ENCODE assay signal across 13 mouse cellular contexts in the genomic region with DNA sequence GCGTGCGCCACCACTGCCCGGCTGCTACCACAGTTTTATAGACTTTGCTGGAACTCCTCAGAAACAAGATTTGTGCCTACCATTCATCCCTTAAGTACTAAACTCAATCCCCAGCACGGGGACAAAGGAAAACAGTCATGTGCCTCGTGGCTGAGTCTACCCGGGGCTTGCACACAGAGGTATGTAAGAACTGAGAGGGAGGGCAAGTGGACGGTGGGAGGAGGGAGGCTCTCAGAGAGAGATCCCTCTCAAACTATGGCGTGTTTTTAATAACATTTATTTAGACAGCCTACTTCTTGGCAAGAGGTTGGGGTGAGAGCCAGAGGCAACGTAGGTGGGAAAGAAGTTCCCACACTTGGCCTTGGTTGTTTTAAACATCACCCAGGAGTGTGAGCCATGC.
"Had no signal": no experiment of that assay in that cellular context is flagged by ENCODE, and none has a peak within 500 bp of the region (broad histone marks: within the 10 kb centered on the region; RNA-seq: fewer than 3 reads in every experiment).

No protein-coding gene starts in this region.

- H3K36me3 ChIP-seq: limb, embryonic 10.5 days; liver, embryonic 15.5 days; midbrain, embryonic 12.5 days had no signal

- ATAC-seq: hindbrain, embryonic 16.5 days; inflammation-experienced regulatory T-cells, adult 6 months; midbrain, embryonic 16.5 days had no signal

- H3K27me3 ChIP-seq: liver, embryonic 15.5 days; megakaryocyte, embryonic 14.5 days; midbrain, embryonic 12.5 days had no signal

- H3K4me3 ChIP-seq: limb, embryonic 10.5 days; liver, embryonic 15.5 days; megakaryocyte, embryonic 14.5 days; midbrain, embryonic 12.5 days had no signal

- H3K4me1 ChIP-seq: liver, embryonic 15.5 days had no signal

- H3K27ac ChIP-seq: limb, embryonic 10.5 days; liver, embryonic 15.5 days; macrophage; midbrain, embryonic 12.5 days had no signal

- H3K4me2 ChIP-seq: liver, embryonic 11.5 days; liver, embryonic 15.5 days; midbrain, embryonic 12.5 days had no signal

- DNase-seq: kidney, adult 2 months; kidney, postnatal 25 days; thymus, adult 2 months; thymus, postnatal 25 days had no signal

- H3K9ac ChIP-seq: liver, embryonic 15.5 days; midbrain, embryonic 12.5 days had no signal

- H3K9me3 ChIP-seq: limb, embryonic 10.5 days; liver, embryonic 15.5 days; megakaryocyte, embryonic 14.5 days; midbrain, embryonic 12.5 days had no signal
